Mouse (Mus musculus): ENCODE results near the gene Taz. TPM values are rescaled to one million over a fixed set of nuclear protein-coding genes. Genes with fewer than 3 reads are reported as not detected.
A peak's percentile ranks its signal among the peaks of the same experiment; 100 is the strongest.

Taz gene
- polyA plus RNA-seq, 1 experiment from 2014 or later: 49.1 TPM

DNA sequence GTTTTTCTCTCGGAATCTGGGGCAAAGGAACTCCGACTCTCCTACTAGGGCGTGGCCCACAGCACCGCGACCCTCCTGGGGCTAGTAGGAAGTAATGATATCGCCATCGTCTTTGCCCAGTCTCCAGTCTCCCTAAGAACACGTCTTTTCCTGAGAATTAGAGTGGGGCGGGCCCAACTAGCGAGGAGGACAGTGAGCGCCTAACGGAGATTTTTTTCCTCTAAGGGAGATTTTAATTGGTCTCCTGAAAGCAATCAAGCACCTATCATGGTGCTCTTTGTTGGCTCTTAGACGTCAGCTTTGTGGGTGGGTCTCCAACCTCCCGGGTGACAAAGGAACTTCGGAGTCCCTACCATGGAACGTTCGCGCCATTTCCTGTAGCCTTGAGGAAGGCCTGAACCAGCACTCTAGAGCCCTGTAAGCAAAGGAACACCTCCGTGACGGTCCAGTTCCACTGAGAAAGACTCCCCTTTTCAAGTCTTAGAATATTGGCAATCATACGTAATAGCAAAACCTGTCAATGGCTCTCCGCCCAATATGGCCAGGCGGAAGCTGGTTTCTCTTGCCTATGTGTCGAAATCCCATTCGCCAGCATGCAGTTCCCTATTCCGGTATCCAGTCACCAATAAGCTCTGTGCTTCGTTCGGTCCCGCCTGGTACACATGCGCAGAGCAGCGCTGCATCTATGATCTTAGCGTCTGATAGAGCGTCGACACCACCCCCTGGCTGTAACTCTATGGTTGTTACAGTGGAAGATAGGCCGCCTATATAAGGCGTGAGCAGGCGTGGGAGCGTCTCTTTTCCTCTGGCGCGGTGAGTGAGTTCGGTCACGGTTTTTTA lies 11.4 kb upstream of the Taz start, which contains the start of gene Rpl10:
TSS of gene Rpl10 (plus strand) at position 751 of the 840 bp plus-strand sequence.
- no peaks in the 10 kb centered on the region for H3K27me3 ChIP-seq (ENCODE audit: control insufficient read depth, insufficient read depth, low read length)
- peak within 1 kb of the TSS; percentile 85 for H3K9ac ChIP-seq (ENCODE audit: low read depth, low read length)
- H3K9me3 ChIP-seq (replicated peaks; ENCODE audit: control insufficient read depth, low read length): no peaks in the 10 kb centered on the region
- peak within 1 kb of the TSS; percentile 60 for H3K4me3 ChIP-seq (ENCODE audit: low read depth, low read length)
- ATAC-seq (replicated peaks; ENCODE audit: insufficient number of reproducible peaks, low FRiP score, low TSS enrichment): peak; percentile 95
- peak within 1 kb of the TSS; percentile 65 for H3K4me2 ChIP-seq
- 18% methylated on average over 42 of the region's 42 CpGs for WGBS (ENCODE audit: insufficient replicate concordance)
- no peaks in the 10 kb centered on the region for H3K36me3 ChIP-seq (ENCODE audit: control insufficient read depth, insufficient read depth, low read length)
- no peaks in the 10 kb centered on the region for H3K4me1 ChIP-seq (ENCODE audit: control insufficient read depth, insufficient read depth, low read length)
- peak within 1 kb of the TSS; percentile 93 for H3K27ac ChIP-seq (ENCODE audit: low read depth, low read length)

DNA sequence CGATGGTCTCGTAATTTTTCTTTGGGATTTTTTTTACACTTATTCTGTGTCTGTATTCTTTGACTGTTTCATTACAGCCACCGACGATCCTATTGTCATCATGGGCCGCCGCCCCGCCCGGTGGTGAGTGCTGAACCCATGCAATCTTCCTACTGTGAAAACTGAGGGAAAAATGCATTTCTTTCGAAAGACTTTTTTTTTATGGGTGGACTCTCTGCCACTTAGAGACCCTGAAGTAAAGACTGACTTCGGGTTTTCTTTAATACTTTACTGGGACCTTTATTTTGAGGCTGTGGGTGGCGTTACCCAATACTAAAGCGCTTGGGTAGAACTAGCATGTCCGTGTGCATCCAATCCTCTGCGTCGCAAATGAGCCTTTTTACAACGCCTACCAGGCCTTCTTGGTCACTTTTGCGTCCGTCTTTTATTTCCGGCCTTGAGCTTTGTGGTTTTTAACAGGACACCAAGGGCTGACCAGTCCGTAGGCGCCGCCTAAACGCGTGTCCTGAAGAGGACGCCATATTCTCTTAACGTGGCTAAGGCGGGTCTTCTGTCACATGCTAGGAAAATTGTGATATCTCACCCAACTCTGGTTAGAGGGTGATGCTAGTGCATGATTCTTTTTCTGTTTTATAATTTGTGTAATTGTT lies 10.7 kb upstream of the Taz start:
- ATAC-seq (replicated peaks; ENCODE audit: insufficient number of reproducible peaks, low FRiP score, low TSS enrichment): no peak
- H3K4me1 ChIP-seq (ENCODE audit: control insufficient read depth, insufficient read depth, low read length): no peaks in the 10 kb centered on the region
- H3K9ac ChIP-seq (ENCODE audit: low read depth, low read length): peak overlapping the region; percentile 85
- peak overlapping the region; percentile 65 for H3K4me2 ChIP-seq
- 19% methylated on average over 27 of the region's 27 CpGs for WGBS (ENCODE audit: insufficient replicate concordance)
- H3K27ac ChIP-seq (ENCODE audit: low read depth, low read length): peak overlapping the region; percentile 76
- no peaks in the 10 kb centered on the region for H3K36me3 ChIP-seq (ENCODE audit: control insufficient read depth, insufficient read depth, low read length)
- no peaks in the 10 kb centered on the region for H3K27me3 ChIP-seq (ENCODE audit: control insufficient read depth, insufficient read depth, low read length)
- peak overlapping the region; percentile 60 for H3K4me3 ChIP-seq (ENCODE audit: low read depth, low read length)
- no peaks in the 10 kb centered on the region for H3K9me3 ChIP-seq (replicated peaks; ENCODE audit: control insufficient read depth, low read length)

DNA sequence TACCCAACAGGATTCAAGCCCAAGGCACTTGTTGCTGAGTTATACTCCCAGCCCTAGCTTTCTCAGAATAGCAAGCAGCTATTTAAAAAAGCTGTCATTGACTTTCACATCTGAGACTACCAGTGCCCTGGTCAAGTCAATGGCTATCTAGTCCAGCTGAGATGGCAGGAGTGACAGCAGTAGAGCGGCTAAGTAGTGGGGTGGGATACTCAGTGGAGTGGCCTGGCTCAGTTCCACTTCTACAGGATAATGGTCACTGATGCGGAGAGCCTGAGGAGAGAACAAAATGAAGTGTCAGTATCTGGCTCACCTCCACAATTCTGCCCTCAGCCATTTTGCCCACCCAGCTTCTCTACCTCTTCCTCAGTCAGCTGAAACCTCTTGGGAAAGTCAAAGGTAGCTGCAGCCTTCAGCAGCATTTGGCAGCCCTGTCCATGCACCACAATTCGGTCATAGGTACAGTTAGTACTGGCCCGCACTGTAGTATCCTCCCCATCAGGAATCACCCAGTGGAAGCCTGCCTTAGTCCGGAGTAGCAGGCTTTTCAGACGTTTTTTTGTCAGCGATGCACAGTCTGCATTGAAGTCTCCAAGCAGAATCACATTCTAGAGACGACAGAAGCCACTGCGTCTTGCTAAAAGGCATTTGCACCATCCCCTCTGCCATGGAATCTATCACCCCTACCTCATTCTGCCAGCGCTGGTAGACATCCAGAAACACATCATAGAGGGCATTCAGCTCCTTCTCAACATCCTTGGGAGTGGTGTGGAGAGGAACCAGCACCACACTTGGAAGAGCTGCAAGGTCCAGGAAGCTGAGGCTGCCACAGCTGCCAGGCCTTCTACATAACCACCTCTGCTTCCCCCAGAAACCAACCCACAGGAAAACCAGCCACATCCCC lies 8.0 kb upstream of the Taz start:
- Histone ChIP-seq H3K4me3 (ENCODE audit: low read depth, low read length) (no peak overlapping the region), H3K4me1 (ENCODE audit: control insufficient read depth, insufficient read depth, low read length) (no peaks in the 10 kb centered on the region), H3K27me3 (ENCODE audit: control insufficient read depth, insufficient read depth, low read length) (no peaks in the 10 kb centered on the region), H3K9me3 (replicated peaks; ENCODE audit: control insufficient read depth, low read length) (no peaks in the 10 kb centered on the region), H3K27ac (ENCODE audit: low read depth, low read length) (no peak overlapping the region), H3K9ac (ENCODE audit: low read depth, low read length) (no peak overlapping the region), H3K36me3 (ENCODE audit: control insufficient read depth, insufficient read depth, low read length) (no peaks in the 10 kb centered on the region), H3K4me2 (no peak overlapping the region)
- 25% methylated on average over 10 of the region's 10 CpGs for WGBS (ENCODE audit: insufficient replicate concordance)
- no peak for ATAC-seq (replicated peaks; ENCODE audit: insufficient number of reproducible peaks, low FRiP score, low TSS enrichment)

DNA sequence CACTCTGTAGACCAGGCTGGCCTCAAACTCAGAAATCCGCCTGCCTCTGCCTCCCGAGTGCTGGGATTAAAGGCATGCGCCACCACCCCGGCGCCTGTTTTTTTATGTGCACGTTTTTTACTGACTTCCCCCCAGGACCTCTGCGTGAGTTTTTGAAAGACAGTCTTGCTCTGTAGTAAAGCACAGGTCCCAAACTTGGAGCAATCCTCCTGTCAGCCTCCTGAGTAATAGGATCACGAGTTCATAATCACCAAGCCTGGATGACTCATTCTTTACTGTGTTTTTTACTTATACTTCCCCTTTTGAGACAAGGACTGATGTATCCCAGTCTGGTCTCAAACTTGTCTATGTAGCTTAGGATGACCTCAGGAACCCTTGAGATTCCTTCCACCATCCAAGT lies 3.8 kb upstream of the Taz start:
- H3K36me3 ChIP-seq (ENCODE audit: control insufficient read depth, insufficient read depth, low read length): no peaks in the 10 kb centered on the region
- no peak overlapping the region for H3K4me2 ChIP-seq
- no peak overlapping the region for H3K9ac ChIP-seq (ENCODE audit: low read depth, low read length)
- H3K4me3 ChIP-seq (ENCODE audit: low read depth, low read length): no peak overlapping the region
- no peaks in the 10 kb centered on the region for H3K27me3 ChIP-seq (ENCODE audit: control insufficient read depth, insufficient read depth, low read length)
- no peak for ATAC-seq (replicated peaks; ENCODE audit: insufficient number of reproducible peaks, low FRiP score, low TSS enrichment)
- WGBS (ENCODE audit: insufficient replicate concordance): 64% methylated on average over 8 of the region's 8 CpGs
- no peaks in the 10 kb centered on the region for H3K4me1 ChIP-seq (ENCODE audit: control insufficient read depth, insufficient read depth, low read length)
- no peaks in the 10 kb centered on the region for H3K9me3 ChIP-seq (replicated peaks; ENCODE audit: control insufficient read depth, low read length)
- H3K27ac ChIP-seq (ENCODE audit: low read depth, low read length): no peak overlapping the region

DNA sequence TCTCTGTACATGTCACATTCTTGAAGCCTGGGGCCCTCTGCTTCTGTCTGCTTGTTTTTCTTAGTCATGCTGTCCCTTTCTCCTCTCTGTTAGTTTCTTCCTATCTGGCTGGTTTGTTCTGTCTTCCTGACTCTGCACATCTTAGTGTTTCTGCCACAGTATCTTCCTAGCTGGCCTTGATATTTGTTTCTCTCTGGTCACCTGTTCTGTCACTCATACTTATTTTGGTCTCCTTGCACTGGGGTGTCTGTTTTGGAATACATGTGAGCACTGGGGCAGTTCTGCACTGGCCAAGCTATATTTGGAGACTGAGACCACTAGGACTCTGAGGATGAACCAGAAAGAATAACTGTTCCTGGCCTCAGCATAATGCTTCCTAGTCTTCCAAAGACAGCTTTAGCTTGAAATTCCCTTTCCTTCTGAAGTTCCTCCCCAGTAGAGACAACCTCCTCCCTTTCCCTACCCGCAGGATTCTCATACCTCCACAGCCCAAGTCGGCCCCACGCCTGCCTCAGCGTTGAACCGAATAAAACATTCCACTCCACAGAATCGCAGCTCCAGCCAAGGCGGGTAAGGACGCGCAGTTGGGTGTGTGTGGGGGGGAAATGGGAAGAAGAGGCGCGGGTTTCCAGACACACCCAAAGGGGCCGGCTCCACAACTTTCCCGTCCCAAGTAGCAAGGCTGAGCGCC lies 526 bp upstream of the Taz start:
- WGBS (ENCODE audit: insufficient replicate concordance): 16% methylated on average over 14 of the region's 14 CpGs
- no peak for ATAC-seq (replicated peaks; ENCODE audit: insufficient number of reproducible peaks, low FRiP score, low TSS enrichment)

DNA sequence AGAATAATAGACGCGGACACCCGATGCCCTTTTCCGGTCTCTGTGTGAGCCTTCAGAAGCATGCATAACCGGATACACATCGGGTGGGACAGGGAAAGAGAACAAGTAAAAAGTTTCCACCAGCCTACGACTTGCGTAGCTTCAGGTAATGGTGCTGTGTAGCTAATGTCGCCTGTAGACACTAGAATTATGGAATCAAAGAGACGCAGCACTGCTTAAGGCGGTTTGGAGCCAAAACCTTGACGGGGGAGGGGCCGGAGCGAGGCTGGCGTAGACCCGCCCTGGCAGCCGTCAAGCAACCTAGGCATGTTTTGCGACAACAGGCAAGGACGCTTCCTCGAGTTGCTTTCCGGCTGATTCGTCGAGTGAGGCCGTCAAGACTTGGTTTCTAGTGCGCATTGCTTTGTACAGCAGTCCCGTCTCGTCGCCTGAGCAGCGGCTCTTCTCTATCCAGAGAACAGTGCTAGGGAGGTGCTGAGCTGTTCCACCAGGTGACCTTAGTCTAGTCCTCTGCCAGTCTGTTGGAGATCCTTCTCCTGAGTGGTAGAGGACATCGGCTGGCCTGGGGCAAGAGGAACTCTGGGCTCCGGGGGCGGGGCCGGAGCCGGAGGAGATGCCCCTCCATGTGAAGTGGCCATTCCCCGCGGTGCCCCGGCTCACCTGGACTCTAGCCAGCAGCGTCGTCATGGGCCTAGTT lies 831 bp downstream of the Taz start:
- Histone ChIP-seq H3K9ac (ENCODE audit: low read depth, low read length) (peak overlapping the region; percentile 73), H3K27me3 (ENCODE audit: control insufficient read depth, insufficient read depth, low read length) (no peaks in the 10 kb centered on the region), H3K4me3 (ENCODE audit: low read depth, low read length) (peak overlapping the region; percentile 55), H3K4me1 (ENCODE audit: control insufficient read depth, insufficient read depth, low read length) (peaks cover 2% of the 10 kb centered on the region; the same call in 1 of the 2 replicates), H3K36me3 (ENCODE audit: control insufficient read depth, insufficient read depth, low read length) (no peaks in the 10 kb centered on the region), H3K4me2 (peak overlapping the region; percentile 79), H3K27ac (ENCODE audit: low read depth, low read length) (peak overlapping the region; percentile 78), H3K9me3 (replicated peaks; ENCODE audit: control insufficient read depth, low read length) (no peaks in the 10 kb centered on the region)
- WGBS (ENCODE audit: insufficient replicate concordance): 16% methylated on average over 39 of the region's 39 CpGs
- ATAC-seq (replicated peaks; ENCODE audit: insufficient number of reproducible peaks, low FRiP score, low TSS enrichment): peak; percentile 40

More for the DNA sequence above, 526 bp upstream of the Taz start:
- Histone ChIP-seq H3K4me1 (ENCODE audit: control insufficient read depth, insufficient read depth, low read length) (peaks cover 2% of the 10 kb centered on the region; the same call in 1 of the 2 replicates), H3K9ac (ENCODE audit: low read depth, low read length) (peak overlapping the region; percentile 62), H3K9me3 (replicated peaks; ENCODE audit: control insufficient read depth, low read length) (no peaks in the 10 kb centered on the region), H3K4me2 (peak overlapping the region; percentile 79), H3K27me3 (ENCODE audit: control insufficient read depth, insufficient read depth, low read length) (no peaks in the 10 kb centered on the region), H3K36me3 (ENCODE audit: control insufficient read depth, insufficient read depth, low read length) (no peaks in the 10 kb centered on the region), H3K4me3 (ENCODE audit: low read depth, low read length) (peak overlapping the region; percentile 55), H3K27ac (ENCODE audit: low read depth, low read length) (peak overlapping the region; percentile 54)

DNA sequence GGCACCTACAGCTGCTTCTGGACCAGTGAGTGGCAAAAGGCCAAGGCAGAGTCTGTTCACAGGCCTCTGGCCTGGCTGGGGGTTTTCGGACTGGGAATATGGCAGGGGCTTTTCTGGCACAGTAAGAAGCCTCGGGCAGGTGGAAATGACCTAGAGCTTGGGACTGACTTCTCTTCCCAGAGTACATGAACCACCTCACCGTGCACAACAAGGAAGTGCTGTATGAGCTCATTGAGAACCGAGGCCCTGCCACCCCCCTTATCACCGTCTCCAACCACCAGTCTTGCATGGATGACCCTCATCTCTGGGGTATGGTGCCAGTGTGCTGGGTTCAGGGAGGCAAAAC lies 1.4 kb downstream of the Taz start:
- Histone ChIP-seq H3K4me2 (peak overlapping the region; percentile 79), H3K36me3 (ENCODE audit: control insufficient read depth, insufficient read depth, low read length) (no peaks in the 10 kb centered on the region), H3K27me3 (ENCODE audit: control insufficient read depth, insufficient read depth, low read length) (no peaks in the 10 kb centered on the region), H3K9me3 (replicated peaks; ENCODE audit: control insufficient read depth, low read length) (no peaks in the 10 kb centered on the region), H3K9ac (ENCODE audit: low read depth, low read length) (peak overlapping the region; percentile 73), H3K27ac (ENCODE audit: low read depth, low read length) (peak overlapping the region; percentile 78), H3K4me3 (ENCODE audit: low read depth, low read length) (peak overlapping the region; percentile 55), H3K4me1 (ENCODE audit: control insufficient read depth, insufficient read depth, low read length) (peaks cover 2% of the 10 kb centered on the region; the same call in 1 of the 2 replicates)
- no peak for ATAC-seq (replicated peaks; ENCODE audit: insufficient number of reproducible peaks, low FRiP score, low TSS enrichment)
- WGBS (ENCODE audit: insufficient replicate concordance): 55% methylated on average over 5 of the region's 5 CpGs
